Mouse (Mus musculus) liver, postnatal 0 days (tissue): ENCODE results near the gene Mfsd7a.
"Not testable (repeated sequence)": the region's sequence is repeated elsewhere in the genome, so short reads cannot be mapped to it uniquely, and the experiment has no call there.

Experiments used
- CTCF ChIP-seq: sonication (generic); IDR thresholded peaks from 2 replicates; pipeline ENCODE4 v1.5.1; 2016; ENCODE audit warnings: antibody characterized with exemption, low read depth
- EP300 ChIP-seq: IDR thresholded peaks from 2 replicates; pipeline ENCODE4 v1.6.1; 2016; ENCODE audit warnings: antibody characterized with exemption, low read depth, mild to moderate bottlenecking

DNA sequence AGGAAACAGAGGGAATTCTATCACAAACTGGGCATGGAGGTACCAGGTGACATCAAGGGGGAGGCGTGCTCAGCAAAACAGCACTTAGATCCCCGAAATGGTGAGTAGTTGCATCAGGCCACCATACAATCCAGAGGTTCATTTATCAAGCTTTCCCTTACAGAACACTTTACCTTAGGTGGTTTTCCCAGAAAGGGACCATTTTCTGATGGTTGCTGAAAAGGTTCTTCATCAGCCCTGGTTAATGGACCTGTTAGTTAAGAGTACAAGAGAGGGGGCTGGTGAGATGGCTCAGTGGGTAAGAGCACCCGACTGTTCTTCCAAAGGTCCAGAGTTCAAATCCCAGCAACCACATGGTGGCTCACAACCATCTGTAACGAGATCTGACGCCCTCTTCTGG is 37.5 kb upstream of the Mfsd7a start:
- not testable (repeated sequence) for TF ChIP-seq CTCF, EP300
